Mouse (Mus musculus) ES-E14 (cell line): ENCODE measurements around the gene Arhgef26. TPM values are rescaled to one million over a fixed set of nuclear protein-coding genes. Genes with fewer than 3 reads are reported as not detected.

Source experiments
- DNase-seq: peaks from one replicate; pipeline ENCODE4 v3.0.0-alpha.2; 2013; ENCODE audit warnings: low read depth, low spot score
- H3K27ac ChIP-seq: 2 replicates; pipeline ENCODE4 v1.5.1; 2012; ENCODE audit warnings: low read depth, mild to moderate bottlenecking, low read length, moderate library complexity, mixed read lengths; ENCODE audit not compliant: poor library complexity, insufficient read depth, severe bottlenecking
- H3K36me3 ChIP-seq: 2 replicates; pipeline ENCODE4 v1.6.1; 2012; ENCODE audit warnings: mild to moderate bottlenecking, low read length, moderate library complexity, mixed read lengths; ENCODE audit not compliant: control insufficient read depth, poor library complexity, insufficient read depth, severe bottlenecking
- H3K4me1 ChIP-seq, 2 experiments: fragments of 150-350 bp in 1 of 2; sonication (generic) in 1 of 2; 2 replicates each; pipeline ENCODE4 v1.6.1; 2012; ENCODE audit warnings: low read length in 2 of 2, mild to moderate bottlenecking in 1 of 2, mixed read lengths in 1 of 2; ENCODE audit not compliant: control insufficient read depth in 2 of 2, insufficient read depth in 2 of 2, poor library complexity in 1 of 2
- H3K4me3 ChIP-seq, 2 experiments: fragments of 150-350 bp in 1 of 2; sonication (generic) in 1 of 2; 2 replicates each; pipeline ENCODE4 v1.5.1; 2012; ENCODE audit warnings: low read length in 2 of 2, low read depth in 1 of 2, mild to moderate bottlenecking in 1 of 2, mixed read lengths in 1 of 2; ENCODE audit not compliant: insufficient read depth in 1 of 2, poor library complexity in 1 of 2, severe bottlenecking in 1 of 2
- H3K9ac ChIP-seq: 2 replicates; pipeline ENCODE4 v1.6.1; 2012; ENCODE audit warnings: low read depth, mild to moderate bottlenecking, low read length, mixed read lengths; ENCODE audit not compliant: poor library complexity, insufficient read depth, severe bottlenecking
- H3K9me3 ChIP-seq: fragments of 150-350 bp; sonication (generic); 2 replicates; pipeline ENCODE4 v1.6.1; 2012; ENCODE audit warnings: low read depth, mild to moderate bottlenecking, low read length; ENCODE audit not compliant: control insufficient read depth, insufficient read depth
- CHD2 ChIP-seq: IDR thresholded peaks from 2 replicates; pipeline ENCODE4 v1.6.1; 2014; ENCODE audit warnings: mild to moderate bottlenecking, low read depth, low read length, inconsistent platforms
- HCFC1 ChIP-seq: IDR thresholded peaks from 2 replicates; pipeline ENCODE4 v1.6.1; 2012; ENCODE audit warnings: low read length, inconsistent platforms, borderline replicate concordance; ENCODE audit not compliant: insufficient read depth
- MAFK ChIP-seq: IDR thresholded peaks from 2 replicates; pipeline ENCODE4 v1.6.1; 2014; ENCODE audit warnings: mild to moderate bottlenecking, low read depth, low read length, inconsistent platforms; ENCODE audit not compliant: insufficient read depth
- ZC3H11A ChIP-seq: IDR thresholded peaks from 2 replicates; pipeline ENCODE4 v1.6.1; 2012; ENCODE audit warnings: low read depth, mild to moderate bottlenecking, inconsistent platforms, low read length, borderline replicate concordance
- ZNF384 ChIP-seq: IDR thresholded peaks from 2 replicates; pipeline ENCODE4 v1.6.1; 2012; ENCODE audit warnings: low read depth, low read length, inconsistent platforms
- in situ Hi-C, 2 experiments: fragments of 600-800 bp; cut with MboI; formaldehyde crosslinking; loops; one replicate each; pipeline ENCODE4 v1.15.1; 2025; ENCODE audit warnings: low sequenced_read_pairs in 2 of 2, inconsistent platforms in 1 of 2; ENCODE audit not compliant: unreplicated experiment in 2 of 2
- total RNA-seq: library from RNA; depleted of rRNA; stranded (reverse); fragments of 300-350 nt; gene quantifications from 2 replicates; pipeline ENCODE4 v1.2.3, GENCODE M21; 2012

Arhgef26 gene
- total RNA-seq, 1 experiment, result 5.9 TPM

- no peak for TF ChIP-seq ZC3H11A
- no peak for TF ChIP-seq HCFC1
- TF ChIP-seq CHD2, result no peak
- TF ChIP-seq MAFK, result no peak
- no peak for TF ChIP-seq ZNF384
- DNase-seq, result no peak
- in situ Hi-C loops, result no loop called here
- no peak overlapping the region for H3K9ac ChIP-seq
- H3K27ac ChIP-seq, result no peak overlapping the region
- no peak overlapping the region for H3K4me3 ChIP-seq
- H3K4me1 ChIP-seq, result no peaks in the 10 kb centered on the region
- H3K36me3 ChIP-seq, result no peaks in the 10 kb centered on the region
- no peaks in the 10 kb centered on the region for H3K9me3 ChIP-seq
These were observed 54.5 kb downstream of the Arhgef26 start for GRCm38 (mm10) chr3:62392636-62393035.

- DNase-seq, result no peak
These were observed 56.1 kb downstream of the Arhgef26 start for GRCm38 (mm10) chr3:62394284-62394683.

GRCm38 (mm10) chr3:62395368-62395767 is 57.2 kb downstream of the Arhgef26 start:
- DNase-seq, result no peak
- no peak overlapping the region for H3K27ac ChIP-seq
- TF ChIP-seq ZC3H11A (no peak), CHD2 (no peak), ZNF384 (no peak), MAFK (no peak), HCFC1 (no peak)

More at GRCm38 (mm10) chr3:62394284-62394683, 56.1 kb downstream of the Arhgef26 start:
- Histone ChIP-seq H3K4me3 (no peak overlapping the region), H3K27ac (no peak overlapping the region), H3K4me1 (no peaks in the 10 kb centered on the region), H3K9me3 (no peaks in the 10 kb centered on the region), H3K36me3 (no peaks in the 10 kb centered on the region), H3K9ac (no peak overlapping the region)
- TF ChIP-seq MAFK (no peak), HCFC1 (no peak), CHD2 (no peak), ZNF384 (no peak), ZC3H11A (no peak)
- in situ Hi-C loops, result no loop called here

GRCm38 (mm10) chr3:62396109-62396508 is 58.0 kb downstream of the Arhgef26 start:
- no peak for DNase-seq
- no peak overlapping the region for H3K4me3 ChIP-seq

More at GRCm38 (mm10) chr3:62395368-62395767, 57.2 kb downstream of the Arhgef26 start:
- H3K4me3 ChIP-seq, result no peak overlapping the region
- H3K4me1 ChIP-seq, result no peaks in the 10 kb centered on the region
- in situ Hi-C loops, result no loop called here
- H3K9ac ChIP-seq, result no peak overlapping the region
- H3K36me3 ChIP-seq, result no peaks in the 10 kb centered on the region
- H3K9me3 ChIP-seq, result no peaks in the 10 kb centered on the region

GRCm38 (mm10) chr3:62398094-62398493 is 60.0 kb downstream of the Arhgef26 start:
- in situ Hi-C loops, result no loop called here
- DNase-seq, result no peak
- no peaks in the 10 kb centered on the region for H3K9me3 ChIP-seq
- H3K4me1 ChIP-seq, result no peaks in the 10 kb centered on the region
- no peak overlapping the region for H3K9ac ChIP-seq
- H3K36me3 ChIP-seq, result no peaks in the 10 kb centered on the region
- no peak overlapping the region for H3K4me3 ChIP-seq
- H3K27ac ChIP-seq, result no peak overlapping the region
- TF ChIP-seq CHD2, result no peak
- TF ChIP-seq MAFK, result no peak
- TF ChIP-seq ZC3H11A, result no peak
- TF ChIP-seq ZNF384, result no peak
- no peak for TF ChIP-seq HCFC1

More at GRCm38 (mm10) chr3:62396109-62396508, 58.0 kb downstream of the Arhgef26 start:
- no peak overlapping the region for H3K9ac ChIP-seq
- no peaks in the 10 kb centered on the region for H3K9me3 ChIP-seq
- H3K27ac ChIP-seq, result no peak overlapping the region
- H3K4me1 ChIP-seq, result no peaks in the 10 kb centered on the region
- TF ChIP-seq ZNF384 (no peak), MAFK (no peak), ZC3H11A (no peak), CHD2 (no peak), HCFC1 (no peak)
- in situ Hi-C loops, result no loop called here
- H3K36me3 ChIP-seq, result no peaks in the 10 kb centered on the region
